Mouse (Mus musculus) adrenal gland, postnatal 14 days (tissue): ENCODE data around the gene Stat5b. TPM values are rescaled to one million over a fixed set of nuclear protein-coding genes. Genes with fewer than 3 reads are reported as not detected.

Experiments
- DNase-seq: peaks from one replicate; pipeline ENCODE4 v3.0.0; 2021; ENCODE audit warnings: mixed read lengths
- total RNA-seq: library from RNA; stranded (reverse); gene quantifications from 2 replicates; pipeline ENCODE4 v1.2.3, GENCODE M21; 2021

The Stat5b gene
- total RNA-seq, 1 experiment from 2014 or later: 74.6 TPM

GRCm38 (mm10) chr11:100842025-100842424 is 8.5 kb downstream of the Stat5b start:
- no peak for DNase-seq

GRCm38 (mm10) chr11:100840866-100841265 is 9.7 kb downstream of the Stat5b start:
- DNase-seq: peak; percentile 43

- no peak for DNase-seq
Observed at GRCm38 (mm10) chr11:100839523-100839922, 11.0 kb downstream of the Stat5b start.

GRCm38 (mm10) chr11:100838894-100839293 is 11.6 kb downstream of the Stat5b start:
- no peak for DNase-seq

GRCm38 (mm10) chr11:100836923-100837702 is 13.4 kb downstream of the Stat5b start:
- no peak for DNase-seq

- DNase-seq: peak; percentile 37
Observed at GRCm38 (mm10) chr11:100833466-100833865, 17.1 kb downstream of the Stat5b start.

- no peak for DNase-seq
Observed at GRCm38 (mm10) chr11:100831396-100831795, 19.1 kb downstream of the Stat5b start.

GRCm38 (mm10) chr11:100829691-100830090 is 20.8 kb downstream of the Stat5b start:
- DNase-seq: peak; percentile 58

GRCm38 (mm10) chr11:100828676-100829151 is 21.8 kb downstream of the Stat5b start:
- DNase-seq: peak; percentile 37

GRCm38 (mm10) chr11:100826161-100826866 is 24.2 kb downstream of the Stat5b start:
- DNase-seq: no peak

GRCm38 (mm10) chr11:100825451-100825850 is 25.1 kb downstream of the Stat5b start:
- DNase-seq: no peak

GRCm38 (mm10) chr11:100824496-100824895 is 26.0 kb downstream of the Stat5b start:
- DNase-seq: no peak

- no peak for DNase-seq
Observed at GRCm38 (mm10) chr11:100823543-100824313, 26.8 kb downstream of the Stat5b start.

- peak; percentile 64 for DNase-seq
Observed at GRCm38 (mm10) chr11:100822365-100822764, 28.2 kb downstream of the Stat5b start.

GRCm38 (mm10) chr11:100821605-100822220 is 28.8 kb downstream of the Stat5b start:
- no peak for DNase-seq

- no peak for DNase-seq
Observed at GRCm38 (mm10) chr11:100820047-100820446, 30.5 kb downstream of the Stat5b start.

- no peak for DNase-seq
Observed at GRCm38 (mm10) chr11:100819626-100820025, 30.9 kb downstream of the Stat5b start.

GRCm38 (mm10) chr11:100819048-100819447 is 31.5 kb downstream of the Stat5b start:
- DNase-seq: no peak

- DNase-seq: no peak
Observed at GRCm38 (mm10) chr11:100818359-100819012, 32.0 kb downstream of the Stat5b start.

GRCm38 (mm10) chr11:100817311-100817710 is 33.2 kb downstream of the Stat5b start:
- peak; percentile 50 for DNase-seq

- DNase-seq: peak; percentile 48
Observed at GRCm38 (mm10) chr11:100816801-100817200, 33.7 kb downstream of the Stat5b start.

- no peak for DNase-seq
Observed at GRCm38 (mm10) chr11:100816342-100816741, 34.2 kb downstream of the Stat5b start.
